Mouse (Mus musculus) cerebellum, adult 2 months (tissue): ENCODE measurements around the gene Olfr524. TPM values are rescaled to one million over a fixed set of nuclear protein-coding genes. Genes with fewer than 3 reads are reported as not detected.

Source experiments
- DNase-seq, 2 experiments: peaks; one replicate each; pipeline ENCODE4 v3.0.0; 2021
- H3K27ac ChIP-seq: fragments of 200-500 bp; 2 replicates; pipeline ENCODE4 v1.5.1; 2012; ENCODE audit warnings: low read length, control low read depth, inconsistent platforms; ENCODE audit not compliant: insufficient read depth
- H3K27me3 ChIP-seq: fragments of 200-500 bp; 2 replicates; pipeline ENCODE4 v1.6.1; 2012; ENCODE audit warnings: inconsistent platforms, mild to moderate bottlenecking, low read length, moderate library complexity; ENCODE audit not compliant: control insufficient read depth, insufficient read depth
- H3K4me1 ChIP-seq: fragments of 200-500 bp; 2 replicates; pipeline ENCODE4 v1.6.1; 2011; ENCODE audit warnings: low read length; ENCODE audit not compliant: control insufficient read depth, insufficient read depth
- H3K4me3 ChIP-seq: fragments of 200-500 bp; replicated peaks from 2 replicates; pipeline ENCODE3; 2011; ENCODE audit warnings: mild to moderate bottlenecking, low read depth, low read length, control low read depth; ENCODE audit not compliant: insufficient read depth
- CTCF ChIP-seq: fragments of 200-500 bp; IDR thresholded peaks from 2 replicates; pipeline ENCODE4 v1.5.1; 2011; ENCODE audit warnings: low read depth, mild to moderate bottlenecking, control low read depth, low read length, moderate library complexity, borderline replicate concordance; ENCODE audit not compliant: insufficient read depth
- POLR2A ChIP-seq: fragments of 200-500 bp; IDR thresholded peaks from 2 replicates; pipeline ENCODE4 v1.6.1; 2011; ENCODE audit warnings: low read length, control low read depth, borderline replicate concordance; ENCODE audit not compliant: insufficient read depth
- WGBS: fragments of 180-500 bp; shearing (Covaris S2); methylation state at CpG from one replicate; pipeline ENCODE4 v1.1.7; 2018; 5-methylcytosine and 5-hydroxymethylcytosine counted together
- polyA plus RNA-seq: library from polyadenylated mRNA; depleted of rRNA; stranded (reverse); fragments of >200 nt; gene quantifications from 2 replicates; pipeline ENCODE4 v1.2.3, GENCODE M21; 2012; rRNA removed

Gene Olfr524
- not detected in 2 replicates for polyA plus RNA-seq

DNA sequence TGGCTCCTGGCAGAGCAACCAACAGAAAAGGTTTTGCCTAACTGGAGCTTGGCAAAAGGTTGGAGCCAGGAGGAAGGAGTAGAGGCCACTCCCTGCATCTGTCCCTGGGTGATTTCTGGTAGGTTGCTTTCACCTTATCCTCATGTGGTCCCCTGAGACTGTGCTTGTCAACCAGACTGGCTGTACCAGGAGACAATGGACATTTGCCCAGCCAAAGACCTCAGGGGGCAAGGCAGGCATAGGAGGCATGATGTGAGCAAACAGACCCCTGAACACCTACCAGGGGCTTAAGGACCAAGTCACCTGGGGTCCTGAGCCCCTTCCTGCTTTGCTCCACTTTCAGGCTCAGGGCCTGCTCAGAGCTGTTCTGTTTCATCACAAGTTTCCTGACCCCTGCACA, at the start of gene Olfr524:
TSS of gene Olfr524 (minus strand) at position 101 of the 400 bp plus-strand sequence.
- H3K4me3 ChIP-seq = no peak within 1 kb of the TSS
- H3K27ac ChIP-seq = no peak within 1 kb of the TSS
- no peaks in the 10 kb centered on the region for H3K4me1 ChIP-seq
- DNase-seq = no peak
- H3K27me3 ChIP-seq = no peaks in the 10 kb centered on the region
- no peak for TF ChIP-seq POLR2A
- TF ChIP-seq CTCF = no peak

DNA sequence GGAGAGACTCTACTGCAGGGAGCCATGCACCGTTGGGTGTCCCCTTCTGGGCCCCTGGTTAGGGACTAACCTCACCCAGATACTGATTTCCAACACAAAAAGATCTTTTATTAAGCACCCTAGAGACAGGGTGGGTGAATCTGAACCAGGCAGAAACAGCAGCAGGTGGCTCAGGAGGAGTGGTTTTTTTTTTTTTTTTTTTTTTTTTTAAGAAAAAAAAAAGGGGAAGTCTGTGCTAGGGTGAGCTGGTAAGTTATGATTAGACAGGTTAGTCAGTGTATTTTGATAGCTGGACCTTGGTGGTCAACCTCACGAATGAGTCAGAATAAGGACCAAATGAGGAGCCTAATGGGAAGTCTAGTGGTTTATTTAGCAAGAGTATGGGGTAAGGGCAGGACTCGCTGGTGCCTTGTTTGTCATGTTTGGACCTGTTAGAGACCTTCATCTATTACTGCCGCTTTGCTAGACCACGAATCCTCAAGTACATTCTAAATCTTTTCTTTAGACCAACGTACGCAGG, 48.1 kb upstream of the Olfr524 start:
- no peak overlapping the region for H3K4me3 ChIP-seq
- no peaks in the 10 kb centered on the region for H3K27me3 ChIP-seq
- H3K4me1 ChIP-seq = no peaks in the 10 kb centered on the region
- no peak overlapping the region for H3K27ac ChIP-seq
- 79% methylated on average over 7 of the region's 7 CpGs for WGBS
- no peak for DNase-seq
- TF ChIP-seq POLR2A (no peak), CTCF (no peak)

DNA sequence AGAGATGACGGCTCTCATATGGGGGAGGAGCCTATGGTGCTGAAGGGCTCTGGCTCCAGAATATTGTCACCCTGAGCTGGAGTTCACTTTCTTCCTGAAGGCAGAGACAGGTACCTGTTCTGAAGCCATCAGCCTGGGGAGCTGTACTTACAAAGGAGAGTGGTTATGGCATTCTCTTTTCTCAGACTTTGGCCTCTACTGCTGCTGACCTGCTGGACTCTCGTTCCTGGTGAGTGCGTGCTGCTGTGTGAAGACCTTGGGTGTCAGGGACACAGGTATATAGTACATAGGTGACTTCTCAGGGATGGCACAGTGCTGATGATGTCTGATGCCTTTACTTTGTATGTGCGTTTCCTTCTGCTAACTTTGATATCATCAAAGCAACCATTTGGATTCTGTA, 41.5 kb upstream of the Olfr524 start, which contains the start of gene 5830411N06Rik:
TSS of gene 5830411N06Rik (plus strand) at position 69 of the 400 bp plus-strand sequence.
- H3K27ac ChIP-seq = no peak within 1 kb of the TSS
- TF ChIP-seq POLR2A (no peak), CTCF (no peak)
- H3K27me3 ChIP-seq = no peaks in the 10 kb centered on the region

DNA sequence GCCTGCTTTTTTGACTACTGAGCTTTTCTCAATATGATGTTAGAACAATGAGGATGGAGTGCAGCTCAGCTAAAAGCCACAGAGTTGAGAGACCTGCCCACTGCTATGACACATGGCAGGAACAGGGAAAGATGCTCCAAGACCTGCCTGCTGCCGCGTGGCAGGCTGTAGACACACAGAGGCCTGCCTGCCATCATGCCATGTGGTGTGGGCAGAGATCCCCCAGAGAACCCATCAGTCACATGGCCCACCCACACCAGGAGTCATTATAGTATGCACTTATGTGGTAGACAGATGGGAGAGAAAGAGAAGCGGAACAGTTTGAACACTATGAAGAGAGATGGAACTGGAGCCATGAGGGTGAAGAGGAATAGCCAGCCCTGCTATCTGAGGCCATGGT, 27.9 kb upstream of the Olfr524 start:
- 76% methylated on average over 3 of the region's 3 CpGs for WGBS
- TF ChIP-seq POLR2A = no peak
- no peak overlapping the region for H3K4me3 ChIP-seq
- no peak overlapping the region for H3K27ac ChIP-seq
- no peaks in the 10 kb centered on the region for H3K4me1 ChIP-seq
- no peak for DNase-seq
- no peaks in the 10 kb centered on the region for H3K27me3 ChIP-seq

More for the DNA sequence above, 41.5 kb upstream of the Olfr524 start, which contains the start of gene 5830411N06Rik:
- Histone ChIP-seq H3K4me1 (no peaks in the 10 kb centered on the region), H3K4me3 (no peak within 1 kb of the TSS)
- WGBS = 69% methylated on average over 4 of the region's 4 CpGs
- no peak for DNase-seq

DNA sequence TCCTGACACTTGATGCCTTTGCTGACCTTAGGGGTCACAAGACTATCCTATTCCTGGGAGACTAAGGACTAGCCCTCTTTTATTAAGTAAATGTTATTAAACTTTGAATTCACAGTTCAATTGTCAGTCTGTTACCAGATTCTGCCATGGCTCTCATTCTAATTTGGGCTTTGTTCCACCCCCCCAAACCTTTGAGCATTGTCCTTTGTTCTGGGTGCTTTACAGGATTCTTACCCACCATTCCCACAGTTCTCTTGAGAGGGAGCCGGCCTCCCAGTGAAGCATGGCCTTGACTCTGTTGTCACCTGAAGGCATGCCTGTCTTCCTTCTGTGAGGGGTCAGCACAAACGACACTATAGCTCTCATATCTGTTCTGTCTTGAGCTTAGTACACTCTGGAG, 25.3 kb upstream of the Olfr524 start:
- DNase-seq = no peak
- H3K27ac ChIP-seq = no peak overlapping the region
- no peaks in the 10 kb centered on the region for H3K4me1 ChIP-seq
- H3K4me3 ChIP-seq = no peak overlapping the region
- no peaks in the 10 kb centered on the region for H3K27me3 ChIP-seq
- TF ChIP-seq CTCF (no peak), POLR2A (no peak)
- 54% methylated on average over 2 of the region's 2 CpGs for WGBS

- H3K27me3 ChIP-seq = no peaks in the 10 kb centered on the region
Observed at GRCm38 (mm10) chr7:140228476-140228875, 22.7 kb upstream of the Olfr524 start.

DNA sequence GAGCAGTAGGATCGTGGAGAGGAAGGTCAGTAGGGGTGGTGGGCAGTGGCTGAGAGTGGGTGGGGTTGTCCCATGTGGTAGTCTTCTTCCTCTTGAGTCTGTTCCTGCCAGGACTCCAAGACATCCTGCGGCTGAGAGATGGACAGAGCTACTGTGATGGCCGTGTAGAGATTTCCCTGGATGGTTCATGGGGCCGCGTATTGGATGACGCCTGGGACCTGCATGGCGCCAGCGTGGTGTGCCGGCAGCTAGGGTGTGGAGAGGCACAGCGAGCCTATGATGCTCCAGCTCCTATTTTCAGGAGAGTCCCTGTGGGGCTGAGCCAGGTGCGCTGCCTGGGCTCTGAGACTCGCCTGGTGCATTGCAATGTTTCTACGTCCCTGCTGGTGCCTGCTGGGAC, 18.4 kb upstream of the Olfr524 start:
- Histone ChIP-seq H3K4me1 (no peaks in the 10 kb centered on the region), H3K27ac (no peak overlapping the region), H3K27me3 (no peaks in the 10 kb centered on the region), H3K4me3 (no peak overlapping the region)
- TF ChIP-seq CTCF (no peak), POLR2A (no peak)
- DNase-seq = no peak
- WGBS = 80% methylated on average over 13 of the region's 13 CpGs

More at GRCm38 (mm10) chr7:140228476-140228875, 22.7 kb upstream of the Olfr524 start:
- TF ChIP-seq POLR2A (no peak), CTCF (no peak)
- DNase-seq = peak in 1 of 2 experiments; percentile 3
- H3K4me1 ChIP-seq = no peaks in the 10 kb centered on the region
- H3K27ac ChIP-seq = no peak overlapping the region
- 16% methylated on average over 13 of the region's 13 CpGs for WGBS
- no peak overlapping the region for H3K4me3 ChIP-seq

GRCm38 (mm10) chr7:140220375-140220774, 14.6 kb upstream of the Olfr524 start:
- no peak for TF ChIP-seq CTCF
- no peak for TF ChIP-seq POLR2A
- Histone ChIP-seq H3K4me3 (no peak overlapping the region), H3K27me3 (no peaks in the 10 kb centered on the region), H3K4me1 (no peaks in the 10 kb centered on the region), H3K27ac (no peak overlapping the region)
- WGBS = 79% methylated on average over 4 of the region's 4 CpGs
- DNase-seq = no peak
